Mouse (Mus musculus) thymus, adult 2 months (tissue): ENCODE measurements around the gene Lypd6. TPM values are rescaled to one million over a fixed set of nuclear protein-coding genes. Genes with fewer than 3 reads are reported as not detected.
A peak's percentile ranks its signal among the peaks of the same experiment; 100 is the strongest.

Experiments
- DNase-seq: peaks from one replicate; pipeline ENCODE4 v3.0.0; 2021
- H3K27ac ChIP-seq: fragments of 200-500 bp; 2 replicates; pipeline ENCODE4 v1.5.1; 2012; ENCODE audit warnings: low read length, control low read depth; ENCODE audit not compliant: control insufficient read depth, insufficient read depth
- H3K27me3 ChIP-seq: fragments of 200-500 bp; 2 replicates; pipeline ENCODE4 v1.6.1; 2012; ENCODE audit warnings: mild to moderate bottlenecking, low read length, moderate library complexity, mixed read lengths; ENCODE audit not compliant: control insufficient read depth, insufficient read depth
- H3K36me3 ChIP-seq: fragments of 200-500 bp; 2 replicates; pipeline ENCODE4 v1.6.1; 2012; ENCODE audit warnings: mild to moderate bottlenecking, low read length, moderate library complexity; ENCODE audit not compliant: control insufficient read depth, insufficient read depth
- H3K4me1 ChIP-seq: fragments of 200-500 bp; replicated peaks from 2 replicates; pipeline ENCODE4 v1.6.1; 2012; ENCODE audit warnings: low read length; ENCODE audit not compliant: control insufficient read depth, insufficient read depth
- H3K4me3 ChIP-seq: fragments of 200-500 bp; 2 replicates; pipeline ENCODE4 v1.5.1; 2012; ENCODE audit warnings: mild to moderate bottlenecking, low read length, control low read depth, moderate library complexity; ENCODE audit not compliant: control insufficient read depth, insufficient read depth
- CTCF ChIP-seq: fragments of 200-500 bp; IDR thresholded peaks from 2 replicates; pipeline ENCODE4 v1.5.1; 2012; ENCODE audit warnings: mild to moderate bottlenecking, control low read depth, low read length, moderate library complexity, borderline replicate concordance; ENCODE audit not compliant: control insufficient read depth, poor library complexity, insufficient read depth; ENCODE audit errors: extremely low read depth
- POLR2A ChIP-seq: fragments of 200-500 bp; IDR thresholded peaks from 2 replicates; pipeline ENCODE4 v1.6.1; 2012; ENCODE audit warnings: mild to moderate bottlenecking, low read length, control low read depth, moderate library complexity; ENCODE audit not compliant: control insufficient read depth, poor library complexity, insufficient read depth; ENCODE audit errors: extremely low read depth
- WGBS: fragments of 180-500 bp; shearing (Covaris S2); methylation state at CpG from one replicate; pipeline ENCODE4 v1.1.7; 2018; 5-methylcytosine and 5-hydroxymethylcytosine counted together
- polyA plus RNA-seq: library from polyadenylated mRNA; depleted of rRNA; stranded (reverse); fragments of >200 nt; gene quantifications from 2 replicates; pipeline ENCODE4 v1.2.3, GENCODE M21; 2012; rRNA removed

The Lypd6 gene
- polyA plus RNA-seq, result 0.56 and 1.2 TPM in 2 replicates

- DNase-seq, result peak; percentile 9
- TF ChIP-seq POLR2A (no peak), CTCF (no peak)
- WGBS, result under 1% methylated on average over 76 of the region's 76 CpGs
Observed at GRCm38 (mm10) chr2:50066246-50066967, at the start of gene Lypd6. Lypd6 (plus strand) TSS chr2:50066429.

GRCm38 (mm10) chr2:50019477-50019876 is 46.8 kb upstream of the Lypd6 start:
- H3K27me3 ChIP-seq, result no peaks in the 10 kb centered on the region
- 46% methylated on average over 1 of the region's 1 CpGs for WGBS
- no peaks in the 10 kb centered on the region for H3K4me1 ChIP-seq
- H3K27ac ChIP-seq, result no peak overlapping the region
- DNase-seq, result no peak
- no peak for TF ChIP-seq POLR2A
- H3K4me3 ChIP-seq, result no peak overlapping the region
- no peaks in the 10 kb centered on the region for H3K36me3 ChIP-seq

More at GRCm38 (mm10) chr2:50066246-50066967, at the start of gene Lypd6:
- no peaks in the 10 kb centered on the region for H3K36me3 ChIP-seq
- peaks cover 3% of the 10 kb centered on the region for H3K27me3 ChIP-seq
- no peak within 1 kb of the TSS for H3K27ac ChIP-seq
- H3K4me1 ChIP-seq, result peaks cover 6% of the 10 kb centered on the region
- peak within 1 kb of the TSS; percentile 23 for H3K4me3 ChIP-seq

- TF ChIP-seq POLR2A (no peak), CTCF (no peak)
- 95% methylated on average over 5 of the region's 5 CpGs for WGBS
- no peak overlapping the region for H3K4me3 ChIP-seq
- no peak overlapping the region for H3K27ac ChIP-seq
- no peaks in the 10 kb centered on the region for H3K36me3 ChIP-seq
- no peaks in the 10 kb centered on the region for H3K4me1 ChIP-seq
- DNase-seq, result no peak
- no peaks in the 10 kb centered on the region for H3K27me3 ChIP-seq
Observed at GRCm38 (mm10) chr2:50025549-50025948, 40.7 kb upstream of the Lypd6 start.

GRCm38 (mm10) chr2:50028930-50029329 is 37.3 kb upstream of the Lypd6 start:
- TF ChIP-seq POLR2A (no peak), CTCF (no peak)
- Histone ChIP-seq H3K4me3 (no peak overlapping the region), H3K36me3 (no peaks in the 10 kb centered on the region), H3K27ac (no peak overlapping the region), H3K27me3 (no peaks in the 10 kb centered on the region), H3K4me1 (no peaks in the 10 kb centered on the region)
- 88% methylated on average over 8 of the region's 8 CpGs for WGBS
- DNase-seq, result no peak

GRCm38 (mm10) chr2:50044170-50044870 is 21.9 kb upstream of the Lypd6 start:
- no peak overlapping the region for H3K27ac ChIP-seq
- no peaks in the 10 kb centered on the region for H3K4me1 ChIP-seq
- no peaks in the 10 kb centered on the region for H3K27me3 ChIP-seq
- WGBS, result 90% methylated on average over 7 of the region's 7 CpGs
- no peaks in the 10 kb centered on the region for H3K36me3 ChIP-seq
- DNase-seq, result no peak
- H3K4me3 ChIP-seq, result no peak overlapping the region
- no peak for TF ChIP-seq POLR2A
- no peak for TF ChIP-seq CTCF

- 89% methylated on average over 7 of the region's 7 CpGs for WGBS
- DNase-seq, result no peak
- Histone ChIP-seq H3K27ac (no peak overlapping the region), H3K4me3 (no peak overlapping the region), H3K27me3 (no peaks in the 10 kb centered on the region), H3K36me3 (no peaks in the 10 kb centered on the region), H3K4me1 (no peaks in the 10 kb centered on the region)
- TF ChIP-seq CTCF (no peak), POLR2A (no peak)
Observed at GRCm38 (mm10) chr2:50044871-50045470, 21.3 kb upstream of the Lypd6 start.

GRCm38 (mm10) chr2:50045841-50046240 is 20.4 kb upstream of the Lypd6 start:
- no peaks in the 10 kb centered on the region for H3K27me3 ChIP-seq
- H3K36me3 ChIP-seq, result no peaks in the 10 kb centered on the region
- H3K4me1 ChIP-seq, result no peaks in the 10 kb centered on the region
- no peak for DNase-seq
- H3K27ac ChIP-seq, result no peak overlapping the region
- H3K4me3 ChIP-seq, result no peak overlapping the region
- TF ChIP-seq CTCF (no peak), POLR2A (no peak)
- 95% methylated on average over 4 of the region's 4 CpGs for WGBS
